Mouse (Mus musculus) CD8-positive naive resting alpha-beta T cell, adult 2 months (primary cell): ENCODE results near the gene 1600014C10Rik.

ENCODE experiments used
- DNase-seq, 2 experiments: peaks; one replicate each; pipeline ENCODE4 v3.0.0; 2022; ENCODE audit warnings: low read depth in 2 of 2, low spot score in 2 of 2

The 1600014C10Rik gene

GRCm38 (mm10) chr7:38183709-38184417 lies 846 bp downstream of the 1600014C10Rik start:
- DNase-seq: peak; percentile 72 to 76

GRCm38 (mm10) chr7:38184418-38184745 lies 1.4 kb downstream of the 1600014C10Rik start:
- DNase-seq: no peak

GRCm38 (mm10) chr7:38184786-38185185 lies 1.8 kb downstream of the 1600014C10Rik start:
- no peak for DNase-seq

DNA sequence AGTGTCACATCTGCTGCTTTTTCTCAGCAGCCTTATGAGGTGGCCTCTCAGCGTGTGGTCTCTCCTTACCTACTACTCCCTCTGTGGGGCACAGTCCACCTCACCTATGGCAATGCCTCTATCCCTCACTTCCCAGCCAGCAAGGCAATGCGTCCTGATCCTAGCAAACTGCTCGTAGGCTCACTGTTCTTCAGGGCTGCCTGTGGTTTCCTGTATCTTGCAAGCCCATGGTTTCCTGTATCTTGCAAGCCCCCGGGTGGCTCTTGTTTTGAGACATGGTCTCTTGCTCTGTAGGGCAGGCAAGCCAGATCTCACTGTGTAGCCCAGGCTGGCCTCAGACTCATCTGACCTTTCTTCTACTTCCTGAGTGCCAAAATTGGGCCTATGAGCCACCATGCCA lies 3.8 kb downstream of the 1600014C10Rik start:
- DNase-seq: peak in 1 of 2 experiments; percentile 20

- no peak for DNase-seq
Measured at GRCm38 (mm10) chr7:38187796-38188195, 4.8 kb downstream of the 1600014C10Rik start.

DNA sequence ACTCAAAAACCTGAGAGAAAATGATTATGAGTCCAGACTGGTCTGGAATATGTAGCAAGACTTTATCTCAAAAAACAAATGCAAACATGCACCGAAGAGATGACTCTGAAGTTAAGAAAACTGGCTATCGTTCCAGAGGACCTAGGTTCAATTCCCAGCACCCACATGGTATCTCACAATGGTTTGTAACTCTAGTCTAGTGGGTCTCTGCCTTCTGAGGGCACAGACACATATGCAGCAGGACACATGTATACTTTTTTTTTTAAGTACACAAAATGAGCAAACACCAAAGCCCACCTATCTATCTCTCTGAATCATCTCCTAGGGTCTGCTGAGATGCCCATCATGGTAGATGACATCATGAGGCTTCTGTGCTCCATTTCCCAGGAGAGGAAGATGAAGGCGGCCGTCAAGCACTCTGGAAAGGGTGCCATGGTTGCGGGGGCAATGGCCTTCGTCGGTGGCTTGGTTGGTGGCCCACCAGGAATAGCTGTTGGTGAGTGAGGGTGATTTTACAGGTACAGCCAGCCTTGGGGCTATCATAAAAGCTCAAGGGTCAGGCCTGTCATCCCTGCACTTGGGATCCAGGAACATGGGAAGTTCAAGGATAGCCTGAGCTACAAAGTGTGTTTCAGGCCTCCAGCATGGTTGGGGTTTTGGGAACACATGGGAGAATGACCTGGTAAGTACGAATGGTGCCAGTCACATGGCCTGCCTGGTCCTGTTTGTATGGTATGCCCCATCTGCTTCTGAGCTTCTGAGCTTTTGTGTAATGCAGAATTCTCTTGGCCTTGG lies 5.5 kb downstream of the 1600014C10Rik start:
- DNase-seq: no peak

DNA sequence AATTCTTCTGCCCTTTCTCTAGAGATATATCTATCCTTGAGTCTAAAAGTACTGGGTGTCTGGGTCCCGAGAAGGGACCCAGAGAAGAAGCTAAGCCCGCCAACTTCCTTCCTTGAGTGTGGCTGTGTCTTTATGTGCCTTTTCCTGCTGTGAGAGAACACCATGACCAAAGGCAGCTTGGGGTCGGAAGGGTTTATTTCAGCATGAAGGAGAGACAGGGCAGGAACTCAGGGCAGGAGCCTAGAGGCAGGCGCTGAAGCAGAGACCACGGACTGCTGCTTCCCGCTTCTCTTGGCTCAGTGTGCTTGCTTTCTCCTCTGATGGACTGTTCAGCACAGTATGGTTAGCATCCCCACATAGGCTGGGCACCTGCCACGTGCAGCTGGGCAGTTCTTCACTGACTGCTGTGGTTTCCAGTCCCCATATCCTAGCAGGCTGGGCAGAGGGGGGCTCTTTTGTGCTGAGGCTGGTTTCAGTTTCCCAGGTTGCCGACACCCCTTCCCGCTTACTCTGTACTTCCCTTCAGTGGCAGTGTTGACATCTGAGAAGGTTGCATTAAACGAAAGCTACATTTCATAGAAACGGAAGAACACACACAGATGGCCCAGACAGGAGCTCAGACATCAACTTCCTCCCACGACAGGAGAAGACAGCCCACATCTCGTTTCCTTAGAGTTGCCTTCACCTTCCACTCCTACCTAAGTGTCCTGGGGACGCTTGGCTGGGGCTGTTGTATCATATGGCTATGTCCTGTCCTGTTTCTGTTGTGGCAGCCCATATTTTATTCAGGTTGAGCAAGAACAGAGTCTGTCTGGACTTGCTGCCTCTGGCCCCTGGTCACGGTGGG lies 6.3 kb downstream of the 1600014C10Rik start:
- peak; percentile 37 to 43 for DNase-seq

DNA sequence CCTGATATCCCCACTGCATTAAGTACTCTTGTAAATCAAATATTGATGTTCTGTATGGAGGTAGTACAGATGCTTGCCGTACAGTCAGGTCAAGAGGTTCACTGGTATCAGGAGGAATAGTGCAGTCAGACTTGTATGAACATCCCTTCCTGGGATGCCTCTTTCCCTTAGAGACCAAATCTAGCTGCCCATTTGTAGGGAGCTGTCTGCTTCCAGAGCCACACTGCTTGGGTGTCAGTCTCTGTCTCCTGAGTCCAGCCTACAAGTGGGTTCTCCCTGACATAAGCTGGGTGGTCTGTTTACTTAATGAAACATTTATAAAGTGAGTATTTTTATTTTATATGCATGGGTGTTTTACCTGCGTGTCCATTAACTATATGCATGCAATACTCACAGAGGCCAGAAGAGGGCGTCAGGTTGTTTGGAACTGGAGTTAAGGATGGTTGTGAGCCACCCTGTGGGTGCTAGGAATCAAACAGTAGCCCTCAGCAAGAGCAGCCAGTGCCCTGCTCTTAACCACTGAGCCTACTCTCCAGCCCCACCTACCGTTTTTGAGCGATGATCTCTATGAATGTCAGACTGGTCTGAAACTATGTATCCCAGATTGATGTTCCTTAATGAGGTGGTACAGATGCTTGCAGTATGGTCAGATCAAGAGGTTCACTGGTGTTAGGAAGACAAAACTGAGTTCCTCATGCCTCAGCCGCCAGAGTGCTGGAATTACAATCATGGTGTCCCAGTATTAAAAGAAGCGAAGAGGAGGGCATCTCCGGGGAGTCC lies 7.2 kb downstream of the 1600014C10Rik start:
- DNase-seq: peak; percentile 23 to 26

- DNase-seq: no peak
Measured at GRCm38 (mm10) chr7:38191146-38191545, 8.1 kb downstream of the 1600014C10Rik start.

- DNase-seq: peak in 1 of 2 experiments; percentile 43
Measured at GRCm38 (mm10) chr7:38191571-38191970, 8.6 kb downstream of the 1600014C10Rik start.

DNA sequence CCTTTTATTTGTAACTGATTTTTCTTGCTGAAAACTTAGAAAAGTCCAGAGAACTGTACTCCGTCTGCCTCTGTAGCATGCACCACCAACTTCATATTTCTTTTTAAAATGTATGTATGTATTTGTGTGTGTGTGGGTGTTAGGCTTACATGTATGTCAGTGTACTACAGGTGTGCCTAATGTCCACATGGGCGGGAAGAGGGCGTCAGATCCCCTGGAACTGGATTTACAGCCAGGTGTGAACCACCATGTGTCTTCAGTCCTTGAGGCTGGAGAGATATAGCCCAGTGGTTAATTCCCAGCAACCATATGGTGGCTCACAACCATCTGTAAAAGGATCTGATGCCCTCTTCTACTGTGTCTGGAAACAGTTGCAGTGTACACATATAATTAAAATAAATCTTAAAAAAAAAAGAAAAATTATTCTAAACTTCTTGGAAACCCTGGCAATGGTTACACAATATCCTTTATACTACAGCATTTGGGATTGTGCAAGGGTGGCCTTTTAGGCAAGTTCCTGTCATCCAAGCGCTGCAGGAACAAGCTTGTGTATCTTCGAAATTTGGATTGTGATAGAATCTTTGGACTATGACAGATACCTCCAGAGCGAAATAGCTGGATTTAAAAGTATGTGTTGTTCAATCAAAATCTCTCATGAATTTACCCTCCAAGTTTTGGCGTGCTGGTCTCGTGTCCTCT lies 17.0 kb downstream of the 1600014C10Rik start:
- DNase-seq: no peak

DNA sequence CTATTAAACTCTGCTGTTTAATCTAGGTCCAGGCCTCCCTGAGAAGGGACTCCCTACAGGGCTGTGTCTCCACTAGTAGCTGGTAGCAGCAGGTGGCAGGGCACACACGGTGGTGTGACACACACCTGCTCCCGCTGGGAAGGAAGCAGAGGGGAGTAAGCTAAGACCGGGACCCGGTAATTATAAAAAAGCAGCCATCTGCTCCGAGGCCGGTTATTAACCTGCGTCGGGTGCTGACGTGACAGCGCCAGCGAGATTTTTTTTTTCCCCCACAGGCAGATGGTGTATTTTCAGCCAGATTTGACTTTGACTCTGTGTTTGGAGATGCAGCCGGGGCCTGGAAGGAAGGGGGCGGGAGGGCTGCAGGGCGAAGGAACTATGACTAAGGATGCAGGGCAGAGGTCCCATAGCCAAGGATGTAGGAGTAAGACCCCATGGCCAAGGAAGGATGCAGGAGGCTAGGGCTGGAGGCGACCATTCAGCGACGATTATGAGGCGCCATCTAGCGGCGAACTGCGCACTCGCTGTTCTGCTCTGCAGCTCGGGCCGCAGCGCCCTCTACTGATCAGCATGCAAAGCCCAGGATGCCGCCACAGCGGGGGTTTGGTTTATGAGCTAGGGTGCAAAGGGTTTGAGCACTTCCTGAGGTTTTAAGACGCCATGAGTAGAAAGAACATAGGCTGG lies 17.7 kb downstream of the 1600014C10Rik start:
- peak; percentile 84 to 88 for DNase-seq

DNA sequence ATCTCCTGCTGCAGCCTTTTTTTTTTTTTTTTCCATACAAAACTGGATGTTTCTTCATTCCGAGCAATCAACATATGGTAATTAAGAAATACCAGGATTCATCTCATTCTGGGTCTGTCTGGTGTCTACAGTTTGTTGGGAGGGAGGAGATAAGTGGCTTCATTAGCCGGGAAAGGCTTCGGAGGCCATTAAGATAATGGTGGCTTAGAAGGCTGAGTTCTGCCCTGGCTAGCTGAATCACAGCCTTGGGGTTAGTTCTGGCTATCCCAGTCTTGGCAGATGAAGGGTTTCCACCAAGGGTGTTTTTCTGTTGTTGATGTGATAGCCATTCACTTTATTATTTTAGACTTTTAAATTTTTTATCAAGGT lies 18.3 kb downstream of the 1600014C10Rik start:
- no peak for DNase-seq

GRCm38 (mm10) chr7:38204314-38204713 lies 21.3 kb downstream of the 1600014C10Rik start:
- DNase-seq: no peak

GRCm38 (mm10) chr7:38205801-38206200 lies 22.8 kb downstream of the 1600014C10Rik start:
- no peak for DNase-seq

GRCm38 (mm10) chr7:38206564-38206963 lies 23.5 kb downstream of the 1600014C10Rik start:
- no peak for DNase-seq

DNA sequence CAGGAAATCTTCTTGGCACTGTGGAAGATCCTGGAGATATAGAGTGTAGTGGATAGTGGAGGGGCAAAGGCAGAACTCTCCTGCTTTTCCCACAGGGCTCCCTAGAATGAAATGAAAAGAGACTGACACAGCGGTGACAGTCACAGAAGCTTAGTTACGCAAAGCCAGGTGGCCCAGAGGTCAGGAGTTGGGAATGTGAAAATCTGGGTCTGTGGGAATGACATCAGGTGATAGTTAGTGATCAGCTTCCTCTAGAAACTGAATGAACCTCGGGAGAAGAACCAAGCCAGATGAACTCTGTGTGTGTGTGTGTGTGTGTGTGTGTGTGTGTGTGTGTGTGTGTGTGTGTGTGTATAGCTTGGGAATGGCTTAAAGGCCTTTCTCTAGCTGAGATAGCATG lies 26.0 kb downstream of the 1600014C10Rik start:
- DNase-seq: no peak

- DNase-seq: no peak
Measured at GRCm38 (mm10) chr7:38209478-38210152, 26.6 kb downstream of the 1600014C10Rik start.

DNA sequence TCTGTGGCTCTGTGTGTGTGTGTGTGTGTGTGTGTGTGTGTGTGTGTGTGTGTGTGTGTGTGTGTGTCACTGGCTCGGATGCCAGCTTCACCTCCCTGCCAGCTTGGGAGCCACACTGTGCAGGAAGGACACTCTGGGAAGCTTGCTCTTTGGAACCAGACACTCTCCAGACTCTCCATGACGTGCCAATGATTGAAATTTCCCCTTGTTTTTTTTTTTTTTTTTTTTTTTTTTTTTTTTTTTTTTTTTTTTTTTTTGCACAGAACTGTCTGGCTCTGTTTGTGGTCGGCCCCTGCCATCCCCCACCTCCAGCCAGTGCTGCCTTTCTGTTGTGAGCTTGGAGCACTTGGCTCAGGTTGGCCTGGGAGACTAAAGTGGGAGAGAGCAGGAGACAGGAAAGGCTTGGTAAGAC lies 29.6 kb downstream of the 1600014C10Rik start:
- DNase-seq: no peak
